Mouse (Mus musculus): ENCODE results near the gene Dhx35.

Dhx35 gene

GRCm38 (mm10) chr2:158847991-158848390 is 53.4 kb downstream of the Dhx35 start:
- ChIA-PET CTCF (interaction anchor here in 3 of 4 experiments (0.6 to 2.0 kb wide), 3 partner anchors 17 to 1727 kb away, joined by 4 to 8 read pairs (median 7); no protein-coding TSS in a partner anchor), POLR2A (interaction anchor here in 2 of 4 experiments (0.7 to 3.5 kb wide), 10 partner anchors 10 to 1543 kb away, joined by 3 to 26 read pairs (median 5); partner anchors contain the start of gene Fam83d (in 1 of the 2))

GRCm38 (mm10) chr2:158849416-158849815 is 54.8 kb downstream of the Dhx35 start:
- POLR2A ChIA-PET = interaction anchor here (0.5 to 3.5 kb wide), 44 partner anchors 9 to 1950 kb away, joined by 3 to 18 read pairs (median 4); partner anchors contain the start of genes Dhx35 (in 2 of the 4), Fam83d (in 2 of the 4) and Actr5 (in 1 of the 4)
- CTCF ChIA-PET = interaction anchor here (0.5 to 5.2 kb wide), 23 partner anchors 9 to 1738 kb away, joined by 3 to 53 read pairs (median 3); partner anchors contain the start of gene Fam83d (in 1 of the 4)

- CTCF ChIA-PET = interaction anchor here in 2 of 4 experiments (1.4 to 5.2 kb wide), 4 partner anchors 11 to 19 kb away, joined by 3 to 53 read pairs (median 4); no protein-coding TSS in a partner anchor
- POLR2A ChIA-PET = interaction anchor here in 3 of 4 experiments (1.0 to 1.7 kb wide), 3 partner anchors 17 to 84 kb away, joined by 3 to 5 read pairs (median 3); partner anchors contain the start of gene Dhx35 (in 1 of the 3)
Measured at GRCm38 (mm10) chr2:158852579-158852978, 58.0 kb downstream of the Dhx35 start.

- ChIA-PET POLR2A (interaction anchor here in 2 of 4 experiments (1.1 to 1.5 kb wide), 3 partner anchors 11 to 85 kb away, joined by 3 read pairs; no protein-coding TSS in a partner anchor), CTCF (interaction anchor here in 3 of 4 experiments (0.8 to 1.8 kb wide), 4 partner anchors 8 to 22 kb away, joined by 3 to 8 read pairs (median 6); no protein-coding TSS in a partner anchor)
Measured at GRCm38 (mm10) chr2:158856896-158857499, 62.4 kb downstream of the Dhx35 start.

GRCm38 (mm10) chr2:158857579-158857978 is 63.0 kb downstream of the Dhx35 start:
- POLR2A ChIA-PET = interaction anchor here in 2 of 4 experiments (1.1 to 1.5 kb wide), 2 partner anchors 36 to 86 kb away, joined by 3 read pairs; no protein-coding TSS in a partner anchor
- CTCF ChIA-PET = interaction anchor here in 2 of 4 experiments (0.8 to 1.0 kb wide), 2 partner anchors 7 to 23 kb away, joined by 3 to 4 read pairs; no protein-coding TSS in a partner anchor

GRCm38 (mm10) chr2:158861115-158861514 is 66.5 kb downstream of the Dhx35 start:
- ChIA-PET CTCF (interaction anchor here in 1 of 4 experiments (0.7 kb wide), 1 partner anchor 48 kb away, joined by 3 read pairs; no protein-coding TSS in a partner anchor), POLR2A (interaction anchor here in 2 of 4 experiments (0.7 to 1.8 kb wide), 3 partner anchors 12 to 1237 kb away, joined by 5 to 6 read pairs (median 6); no protein-coding TSS in a partner anchor)

GRCm38 (mm10) chr2:158863341-158864125 is 68.9 kb downstream of the Dhx35 start:
- CTCF ChIA-PET = interaction anchor here (0.5 to 4.1 kb wide), 118 partner anchors 8 to 1876 kb away, joined by 3 to 53 read pairs (median 4); partner anchors contain the start of genes Dhx35 (in 1 of the 4) and Fam83d (in 1 of the 4)
- POLR2A ChIA-PET = interaction anchor here in 3 of 4 experiments (0.6 to 2.7 kb wide), 15 partner anchors 13 to 1868 kb away, joined by 3 to 9 read pairs (median 4); partner anchors contain the start of gene Mafb (in 1 of the 3)

- CTCF ChIA-PET = interaction anchor here (0.6 to 4.1 kb wide), 96 partner anchors 8 to 1875 kb away, joined by 3 to 53 read pairs (median 4); partner anchors contain the start of genes Dhx35 (in 1 of the 4) and Fam83d (in 1 of the 4)
- POLR2A ChIA-PET = interaction anchor here in 3 of 4 experiments (0.6 to 2.7 kb wide), 16 partner anchors 14 to 1867 kb away, joined by 3 to 9 read pairs (median 4); partner anchors contain the start of genes Fam83d (in 1 of the 3) and Mafb (in 1 of the 3)
Measured at GRCm38 (mm10) chr2:158864126-158864458, 69.5 kb downstream of the Dhx35 start.

GRCm38 (mm10) chr2:158865358-158865757 is 70.8 kb downstream of the Dhx35 start:
- CTCF ChIA-PET = interaction anchor here (0.5 to 4.1 kb wide), 90 partner anchors 8 to 1729 kb away, joined by 3 to 53 read pairs (median 4); partner anchors contain the start of gene Fam83d (in 1 of the 4)
- POLR2A ChIA-PET = interaction anchor here in 1 of 4 experiments (0.8 to 2.7 kb wide), 4 partner anchors 15 to 456 kb away, joined by 3 to 8 read pairs (median 4); partner anchors contain the start of gene Ralgapb

GRCm38 (mm10) chr2:158886571-158886970 is 92.0 kb downstream of the Dhx35 start:
- POLR2A ChIA-PET = no interaction called here
- CTCF ChIA-PET = interaction anchor here (0.5 to 4.4 kb wide), 20 partner anchors 8 to 1326 kb away, joined by 3 to 37 read pairs (median 3); no protein-coding TSS in a partner anchor

GRCm38 (mm10) chr2:158888531-158888930 is 93.9 kb downstream of the Dhx35 start:
- CTCF ChIA-PET = interaction anchor here in 3 of 4 experiments (0.7 to 4.4 kb wide), 6 partner anchors 9 to 537 kb away, joined by 3 to 37 read pairs (median 4); no protein-coding TSS in a partner anchor

GRCm38 (mm10) chr2:158889201-158889600 is 94.6 kb downstream of the Dhx35 start:
- CTCF ChIA-PET = interaction anchor here in 3 of 4 experiments (0.5 to 4.4 kb wide), 7 partner anchors 10 to 342 kb away, joined by 3 to 37 read pairs (median 4); no protein-coding TSS in a partner anchor
- POLR2A ChIA-PET = interaction anchor here in 1 of 4 experiments (0.6 to 0.9 kb wide), 2 partner anchors 20 to 312 kb away, joined by 3 read pairs; no protein-coding TSS in a partner anchor

More at GRCm38 (mm10) chr2:158888531-158888930, 93.9 kb downstream of the Dhx35 start:
- POLR2A ChIA-PET = interaction anchor here in 1 of 4 experiments (0.9 to 1.1 kb wide), 3 partner anchors 11 to 19 kb away, joined by 3 read pairs; no protein-coding TSS in a partner anchor

GRCm38 (mm10) chr2:158891319-158891718 is 96.7 kb downstream of the Dhx35 start:
- CTCF ChIA-PET = interaction anchor here in 3 of 4 experiments (0.6 to 1.2 kb wide), 3 partner anchors 10 to 1018 kb away, joined by 3 to 6 read pairs (median 4); no protein-coding TSS in a partner anchor
- POLR2A ChIA-PET = no interaction called here

- ChIA-PET POLR2A (interaction anchor here in 1 of 4 experiments (0.6 kb wide), 1 partner anchor 204 kb away, joined by 3 read pairs; no protein-coding TSS in a partner anchor), CTCF (interaction anchor here in 2 of 4 experiments (0.5 to 1.1 kb wide), 3 partner anchors 11 to 1816 kb away, joined by 3 to 7 read pairs (median 3); no protein-coding TSS in a partner anchor)
Measured at GRCm38 (mm10) chr2:158893171-158893853, 98.7 kb downstream of the Dhx35 start.

- CTCF ChIA-PET = interaction anchor here in 2 of 4 experiments (1.5 kb wide), 2 partner anchors 12 kb away, joined by 3 to 4 read pairs; no protein-coding TSS in a partner anchor
- POLR2A ChIA-PET = no interaction called here
Measured at GRCm38 (mm10) chr2:158898469-158899196, 104.0 kb downstream of the Dhx35 start.
